Mouse (Mus musculus) neural tube, embryonic 15.5 days (tissue): Measurements from ENCODE around the gene Apoa1. TPM values are rescaled to one million over a fixed set of nuclear protein-coding genes. Genes with fewer than 3 reads are reported as not detected.
A peak's percentile ranks its signal among the peaks of the same experiment; 100 is the strongest.

ENCODE experiments used
- ATAC-seq: fragments of 200-750 bp; cut with Nextera tagmentation; 2 replicates; pipeline ENCODE4 v1.8.0; 2017; ENCODE audit warnings: mild to moderate bottlenecking, moderate TSS enrichment, moderate library complexity; ENCODE audit not compliant: low FRiP score
- H3K27ac ChIP-seq: fragments of 300-500 bp; sonication (generic); replicated peaks from 2 replicates; pipeline ENCODE4 v1.5.1; 2015; ENCODE audit warnings: mild to moderate bottlenecking, inconsistent platforms
- H3K27me3 ChIP-seq: fragments of 300-500 bp; sonication (generic); replicated peaks from 2 replicates; pipeline ENCODE4 v1.6.1; 2015; ENCODE audit warnings: inconsistent platforms
- H3K36me3 ChIP-seq: fragments of 300-500 bp; sonication (generic); 2 replicates; pipeline ENCODE4 v1.6.1; 2015; ENCODE audit warnings: inconsistent platforms
- H3K4me1 ChIP-seq: fragments of 300-500 bp; sonication (generic); 2 replicates; pipeline ENCODE4 v1.6.1; 2015; ENCODE audit warnings: inconsistent platforms
- H3K4me2 ChIP-seq: fragments of 300-500 bp; sonication (generic); 2 replicates; pipeline ENCODE4 v1.6.1; 2015; ENCODE audit warnings: inconsistent platforms, mild to moderate bottlenecking, moderate library complexity
- H3K4me3 ChIP-seq: fragments of 300-500 bp; sonication (generic); replicated peaks from 2 replicates; pipeline ENCODE4 v1.5.1; 2015; ENCODE audit warnings: mild to moderate bottlenecking, inconsistent platforms
- H3K9ac ChIP-seq: fragments of 300-500 bp; sonication (generic); replicated peaks from 2 replicates; pipeline ENCODE4 v1.6.1; 2015; ENCODE audit warnings: mild to moderate bottlenecking, inconsistent platforms
- H3K9me3 ChIP-seq: fragments of 300-500 bp; sonication (generic); replicated peaks from 2 replicates; pipeline ENCODE4 v1.6.1; 2016; ENCODE audit warnings: inconsistent platforms
- WGBS: fragments of 180-500 bp; shearing (Covaris S2); methylation state at CpG from one replicate; pipeline ENCODE4 v1.1.7; 2015; ENCODE audit warnings: mixed read lengths; 5-methylcytosine and 5-hydroxymethylcytosine counted together
- polyA plus RNA-seq: library from polyadenylated mRNA; unstranded; fragments of >200 nt; fragmentation: Nextera tagmentation; extraction: Ambion mirVana; gene quantifications from 2 replicates; pipeline ENCODE4 v1.2.1, GENCODE M21; 2015

The Apoa1 gene
- polyA plus RNA-seq, 1 experiment from 2014 or later, result 7.3 TPM

DNA sequence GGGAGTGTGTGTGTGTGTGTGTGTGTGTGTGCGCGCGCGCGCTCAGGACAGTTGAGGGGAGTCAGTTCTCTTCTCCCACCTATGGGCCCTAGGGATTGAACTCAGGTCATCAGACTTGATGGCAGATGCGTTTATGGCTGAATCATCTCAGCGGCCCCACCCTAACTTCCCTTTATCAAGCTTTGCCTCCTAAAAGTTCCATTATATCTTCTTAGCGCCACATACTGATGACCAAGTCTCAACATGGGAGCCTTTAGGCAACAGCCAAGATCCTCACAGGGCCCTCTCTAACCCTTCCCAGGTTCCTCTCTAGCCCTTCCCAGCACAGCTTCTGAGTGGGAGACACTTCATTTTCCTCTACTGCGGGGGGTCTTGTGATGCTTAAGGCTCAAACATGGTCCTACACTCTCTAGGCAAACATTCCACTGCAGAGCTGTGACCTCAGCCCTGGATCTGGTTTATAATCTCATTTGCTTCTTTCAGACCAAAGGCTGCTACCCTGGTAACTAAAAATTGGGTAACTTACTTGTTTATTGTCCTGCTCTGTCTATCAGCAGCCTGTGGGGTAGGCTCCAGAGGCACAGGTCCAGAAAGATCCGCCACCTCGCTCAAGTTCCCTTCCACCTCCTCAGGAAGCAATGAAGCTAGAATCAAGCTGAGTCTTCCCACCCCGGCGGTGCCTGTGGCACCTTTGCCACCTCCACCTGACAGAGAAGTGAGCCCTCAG lies 11.5 kb upstream of the Apoa1 start:
- no peaks in the 10 kb centered on the region for H3K4me1 ChIP-seq
- no peaks in the 10 kb centered on the region for H3K9me3 ChIP-seq
- H3K36me3 ChIP-seq, result peaks cover 44% of the 10 kb centered on the region
- no peak overlapping the region for H3K4me3 ChIP-seq
- no peak for ATAC-seq
- H3K4me2 ChIP-seq, result no peak overlapping the region
- no peak overlapping the region for H3K9ac ChIP-seq
- no peaks in the 10 kb centered on the region for H3K27me3 ChIP-seq
- no peak overlapping the region for H3K27ac ChIP-seq
- WGBS, result 97% methylated on average over 13 of the region's 13 CpGs

DNA sequence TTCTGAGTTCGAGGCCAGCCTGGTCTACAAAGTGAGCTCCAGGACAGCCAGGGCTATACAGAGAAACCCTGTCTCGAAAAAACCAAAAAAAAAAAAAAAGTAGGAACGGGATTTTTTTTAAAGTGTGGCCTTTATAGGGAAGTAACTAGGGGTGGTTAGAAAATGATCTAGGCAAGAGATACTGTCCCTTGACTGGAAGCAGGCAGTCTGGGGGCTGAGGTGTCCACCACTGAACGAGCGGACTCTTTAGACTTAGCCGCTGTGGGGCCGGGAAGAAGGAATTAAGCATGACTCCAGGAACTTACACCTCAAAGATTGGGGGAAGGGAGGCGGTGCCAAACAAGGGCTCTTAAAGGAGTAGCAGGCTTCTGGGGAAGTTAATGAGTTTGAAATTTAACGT lies 10.2 kb upstream of the Apoa1 start:
- no peak overlapping the region for H3K9ac ChIP-seq
- peaks cover 45% of the 10 kb centered on the region for H3K36me3 ChIP-seq
- H3K4me2 ChIP-seq, result no peak overlapping the region
- no peaks in the 10 kb centered on the region for H3K27me3 ChIP-seq
- no peaks in the 10 kb centered on the region for H3K9me3 ChIP-seq
- H3K4me1 ChIP-seq, result no peaks in the 10 kb centered on the region
- no peak overlapping the region for H3K27ac ChIP-seq
- no peak overlapping the region for H3K4me3 ChIP-seq
- ATAC-seq, result no peak
- WGBS, result 84% methylated on average over 9 of the region's 9 CpGs

DNA sequence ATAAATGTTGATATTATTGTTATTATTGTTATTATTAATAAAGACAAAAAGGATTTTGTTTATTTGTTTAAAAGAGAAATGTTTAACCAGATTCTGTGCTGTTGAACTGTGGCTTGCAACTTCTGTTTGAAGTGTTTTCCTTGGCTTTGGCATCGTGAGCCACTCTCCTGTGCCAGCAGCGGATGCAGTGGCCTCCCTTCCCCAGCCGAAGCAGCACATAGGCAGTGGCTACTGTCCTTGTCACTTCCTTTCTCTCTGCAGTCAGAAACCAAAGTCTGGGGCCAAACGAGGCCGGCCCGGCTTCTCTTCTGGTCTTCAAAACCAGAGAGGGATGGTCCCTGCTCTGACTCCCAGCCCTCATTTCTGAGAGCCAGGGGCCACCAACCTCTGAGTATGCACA lies 5.3 kb upstream of the Apoa1 start:
- H3K4me1 ChIP-seq, result no peaks in the 10 kb centered on the region
- H3K4me2 ChIP-seq, result no peak overlapping the region
- no peaks in the 10 kb centered on the region for H3K9me3 ChIP-seq
- peaks cover 49% of the 10 kb centered on the region for H3K36me3 ChIP-seq
- H3K27ac ChIP-seq, result no peak overlapping the region
- no peak overlapping the region for H3K9ac ChIP-seq
- ATAC-seq, result no peak
- no peaks in the 10 kb centered on the region for H3K27me3 ChIP-seq
- no peak overlapping the region for H3K4me3 ChIP-seq
- 88% methylated on average over 6 of the region's 6 CpGs for WGBS

DNA sequence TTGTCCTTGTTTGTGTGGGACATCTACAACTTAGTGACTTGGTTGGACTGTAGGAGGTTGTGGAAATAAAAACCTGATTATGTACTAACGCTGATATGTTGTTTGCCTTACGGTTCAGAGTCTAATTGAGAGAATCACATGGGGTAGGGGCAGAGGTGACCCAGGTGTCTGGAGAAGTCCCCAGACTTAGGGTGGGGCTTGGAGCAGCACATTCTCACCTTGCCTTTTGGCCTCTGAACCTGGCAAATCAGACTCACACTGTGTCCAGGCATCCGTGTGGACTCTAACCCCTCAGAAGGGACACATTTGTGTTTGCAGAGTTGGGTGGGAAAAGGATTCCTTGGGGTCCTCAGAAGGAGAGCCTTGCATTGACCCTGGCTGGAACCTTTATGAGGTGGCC lies 4.3 kb upstream of the Apoa1 start:
- Histone ChIP-seq H3K9ac (no peak overlapping the region), H3K4me3 (no peak overlapping the region), H3K4me2 (no peak overlapping the region), H3K36me3 (peaks cover 49% of the 10 kb centered on the region), H3K27me3 (no peaks in the 10 kb centered on the region), H3K9me3 (no peaks in the 10 kb centered on the region), H3K27ac (no peak overlapping the region), H3K4me1 (no peaks in the 10 kb centered on the region)
- ATAC-seq, result no peak
- 92% methylated on average over 3 of the region's 3 CpGs for WGBS

DNA sequence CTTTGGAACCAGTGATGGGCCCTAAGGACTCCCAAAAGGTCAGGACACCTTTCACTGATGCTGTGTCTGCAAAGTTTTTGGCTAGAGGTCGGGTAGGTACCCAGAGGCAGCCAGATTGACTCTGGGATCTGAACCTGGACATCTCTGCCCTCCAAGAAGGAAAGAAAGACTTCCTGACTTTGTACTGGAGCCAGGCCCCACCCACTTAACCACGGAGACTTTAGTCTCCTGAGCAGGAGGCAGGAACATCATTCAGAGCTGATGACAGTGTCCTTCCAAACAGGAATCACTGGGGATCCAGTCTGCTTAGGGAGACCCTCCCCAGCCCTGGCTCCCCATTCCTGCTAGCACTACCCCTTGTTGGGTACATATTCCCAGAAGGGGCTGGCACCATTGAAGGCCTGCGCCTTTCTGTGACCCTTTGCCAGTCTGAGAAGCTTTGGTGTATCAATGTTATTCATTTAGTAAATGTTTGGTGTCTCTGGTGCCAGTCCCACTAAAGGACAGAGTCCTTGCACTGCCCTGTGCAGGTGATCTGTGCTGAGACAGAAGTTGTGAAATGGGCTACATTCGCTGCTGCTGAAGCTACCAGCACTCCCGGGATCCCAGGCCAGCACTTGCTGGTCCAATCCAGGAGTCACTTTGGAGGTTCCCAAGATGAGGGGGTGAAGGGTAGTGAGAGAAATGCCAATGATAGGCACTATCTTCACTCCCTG lies 3.3 kb upstream of the Apoa1 start:
- Histone ChIP-seq H3K4me3 (no peak overlapping the region), H3K27ac (no peak overlapping the region), H3K9ac (no peak overlapping the region), H3K4me2 (no peak overlapping the region), H3K27me3 (no peaks in the 10 kb centered on the region), H3K9me3 (no peaks in the 10 kb centered on the region), H3K4me1 (peaks cover 8% of the 10 kb centered on the region; the same call in 1 of the 2 replicates), H3K36me3 (peaks cover 43% of the 10 kb centered on the region)
- WGBS, result 72% methylated on average over 5 of the region's 5 CpGs
- no peak for ATAC-seq

DNA sequence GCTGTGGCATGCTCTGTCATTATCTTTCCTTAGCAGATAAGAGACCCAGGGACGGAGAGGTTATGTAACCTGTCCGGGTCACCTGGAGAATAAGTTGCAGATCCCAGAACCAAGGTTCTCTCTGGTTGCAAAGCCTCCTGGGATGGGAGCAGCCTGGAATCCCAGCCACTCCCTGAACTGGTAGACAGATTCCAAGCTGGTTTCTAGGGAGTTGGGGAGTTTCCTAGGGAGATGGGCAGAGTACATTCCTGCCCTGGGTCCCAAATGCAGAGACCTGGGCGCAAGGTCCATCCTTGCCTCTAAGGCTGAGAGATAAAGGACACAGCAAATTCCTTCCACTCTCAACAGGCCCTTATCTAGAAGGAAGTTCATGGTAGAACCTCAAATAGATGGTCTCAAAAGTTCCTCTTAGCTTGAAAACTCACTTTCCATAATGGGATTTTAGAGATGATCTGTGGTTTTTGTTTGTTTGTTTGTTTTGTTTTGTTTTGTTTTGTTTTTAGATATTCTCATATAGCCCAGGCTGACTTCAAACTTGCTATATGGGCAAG lies 1.2 kb upstream of the Apoa1 start:
- no peak overlapping the region for H3K4me3 ChIP-seq
- no peak overlapping the region for H3K9ac ChIP-seq
- H3K4me1 ChIP-seq, result peaks cover 17% of the 10 kb centered on the region
- WGBS, result 90% methylated on average over 3 of the region's 3 CpGs
- no peak overlapping the region for H3K27ac ChIP-seq
- H3K4me2 ChIP-seq, result no peak overlapping the region
- peaks cover 24% of the 10 kb centered on the region for H3K36me3 ChIP-seq
- no peaks in the 10 kb centered on the region for H3K9me3 ChIP-seq
- ATAC-seq, result no peak
- no peaks in the 10 kb centered on the region for H3K27me3 ChIP-seq

DNA sequence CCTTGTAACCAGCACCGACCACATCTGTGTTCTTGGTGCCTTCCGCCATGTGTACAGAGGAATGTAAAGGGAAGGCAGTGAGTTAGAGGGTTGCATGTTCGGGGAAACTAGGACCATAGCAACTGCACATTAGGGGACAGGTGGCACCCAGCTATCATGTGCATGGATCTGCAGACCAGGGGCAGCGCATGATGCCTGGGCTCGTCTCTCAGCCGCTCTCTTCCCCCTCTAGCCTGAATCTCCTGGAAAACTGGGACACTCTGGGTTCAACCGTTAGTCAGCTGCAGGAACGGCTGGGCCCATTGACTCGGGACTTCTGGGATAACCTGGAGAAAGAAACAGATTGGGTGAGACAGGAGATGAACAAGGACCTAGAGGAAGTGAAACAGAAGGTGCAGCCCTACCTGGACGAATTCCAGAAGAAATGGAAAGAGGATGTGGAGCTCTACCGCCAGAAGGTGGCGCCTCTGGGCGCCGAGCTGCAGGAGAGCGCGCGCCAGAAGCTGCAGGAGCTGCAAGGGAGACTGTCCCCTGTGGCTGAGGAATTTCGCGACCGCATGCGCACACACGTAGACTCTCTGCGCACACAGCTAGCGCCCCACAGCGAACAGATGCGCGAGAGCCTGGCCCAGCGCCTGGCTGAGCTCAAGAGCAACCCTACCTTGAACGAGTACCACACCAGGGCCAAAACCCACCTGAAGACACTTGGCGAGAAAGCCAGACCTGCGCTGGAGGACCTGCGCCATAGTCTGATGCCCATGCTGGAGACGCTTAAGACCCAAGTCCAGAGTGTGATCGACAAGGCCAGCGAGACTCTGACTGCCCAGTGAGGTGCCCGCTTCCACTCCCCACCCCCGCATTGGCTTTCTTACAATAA lies 1.4 kb downstream of the Apoa1 start:
- no peaks in the 10 kb centered on the region for H3K9me3 ChIP-seq
- peak overlapping the region; percentile 61 for H3K9ac ChIP-seq
- WGBS, result 16% methylated on average over 37 of the region's 37 CpGs
- H3K27me3 ChIP-seq, result no peaks in the 10 kb centered on the region
- peak overlapping the region; percentile 52 for H3K4me3 ChIP-seq
- 0 out of 2 replicates have a peak, but pooled peaks cover under 1% of the 10 kb centered on the region for H3K36me3 ChIP-seq
- peak; percentile 96 for ATAC-seq
- peak overlapping the region; percentile 82 for H3K27ac ChIP-seq
- peaks cover 17% of the 10 kb centered on the region for H3K4me1 ChIP-seq
- H3K4me2 ChIP-seq, result peak overlapping the region; percentile 82

DNA sequence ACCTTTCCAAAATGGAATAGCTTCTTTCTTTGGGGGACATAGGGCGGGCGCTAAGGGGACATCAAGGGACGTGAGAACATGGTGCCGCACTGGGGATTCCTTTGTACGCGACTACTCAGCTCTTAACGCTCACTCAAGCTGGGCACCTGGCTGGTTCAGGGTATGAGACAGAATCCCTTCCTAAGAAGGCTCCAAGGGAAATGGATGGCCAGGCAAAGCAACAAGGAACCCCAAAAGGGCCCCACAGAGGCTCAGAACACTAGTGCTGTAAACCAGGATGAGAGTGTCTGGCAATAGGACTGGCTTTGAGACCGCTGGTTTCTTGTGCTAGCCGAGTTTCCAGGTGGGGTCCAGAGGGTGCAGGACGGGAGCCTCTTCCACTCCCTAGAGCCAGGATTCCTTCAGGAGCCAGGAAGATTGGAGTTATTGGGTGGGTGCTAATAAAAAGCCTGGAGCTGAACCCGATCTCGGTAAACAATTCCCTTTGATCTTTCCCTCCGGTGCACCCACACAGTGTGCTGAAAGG lies 2.1 kb downstream of the Apoa1 start:
- Histone ChIP-seq H3K9me3 (no peaks in the 10 kb centered on the region), H3K36me3 (no peaks in the 10 kb centered on the region), H3K4me1 (peaks cover 17% of the 10 kb centered on the region), H3K4me2 (peak overlapping the region; percentile 82), H3K4me3 (peak overlapping the region; percentile 52), H3K27ac (peak overlapping the region; percentile 82), H3K27me3 (no peaks in the 10 kb centered on the region), H3K9ac (peak overlapping the region; percentile 61)
- 17% methylated on average over 13 of the region's 13 CpGs for WGBS
- ATAC-seq, result peak; percentile 72

DNA sequence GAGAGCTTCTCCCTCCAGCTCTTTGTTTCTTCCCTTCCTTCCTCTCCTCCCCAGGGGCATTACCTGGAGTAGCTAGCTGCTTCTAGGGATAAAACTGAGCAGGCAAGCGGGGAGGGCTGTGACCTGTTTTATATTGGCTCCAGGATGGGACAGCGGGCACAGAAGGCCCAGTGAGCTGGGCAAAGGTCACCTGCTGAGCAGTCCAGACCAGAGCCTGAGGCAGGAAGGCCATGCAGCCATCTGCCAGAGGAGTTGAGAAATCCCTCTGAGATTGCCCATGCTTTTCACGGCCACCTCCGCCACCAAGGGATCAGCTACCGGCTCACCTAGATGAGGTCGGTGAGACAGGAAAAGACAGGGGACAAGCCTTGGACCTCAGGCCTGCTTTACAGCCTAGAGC lies 6.8 kb downstream of the Apoa1 start:
- no peaks in the 10 kb centered on the region for H3K27me3 ChIP-seq
- ATAC-seq, result no peak
- WGBS, result 87% methylated on average over 6 of the region's 6 CpGs

DNA sequence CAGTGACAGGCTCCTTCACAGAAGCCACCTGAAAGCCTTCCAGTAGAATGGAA lies 7.0 kb downstream of the Apoa1 start, which contains the start of gene Apoc3:
TSS of gene Apoc3 (minus strand) at position 41 of the 53 bp plus-strand sequence.
- H3K9me3 ChIP-seq, result no peaks in the 10 kb centered on the region
- H3K4me3 ChIP-seq, result no peak within 1 kb of the TSS
- ATAC-seq, result no peak
- peaks cover 5% of the 10 kb centered on the region for H3K4me1 ChIP-seq
- no peak within 1 kb of the TSS for H3K4me2 ChIP-seq
- no peak within 1 kb of the TSS for H3K27ac ChIP-seq
- H3K9ac ChIP-seq, result no peak within 1 kb of the TSS
- H3K27me3 ChIP-seq, result no peaks in the 10 kb centered on the region
- H3K36me3 ChIP-seq, result no peaks in the 10 kb centered on the region

More for the DNA sequence above, 6.8 kb downstream of the Apoa1 start:
- H3K4me3 ChIP-seq, result no peak overlapping the region
- H3K36me3 ChIP-seq, result no peaks in the 10 kb centered on the region
- peaks cover 8% of the 10 kb centered on the region for H3K4me1 ChIP-seq
- no peak overlapping the region for H3K9ac ChIP-seq
- H3K9me3 ChIP-seq, result no peaks in the 10 kb centered on the region
- H3K27ac ChIP-seq, result no peak overlapping the region
- H3K4me2 ChIP-seq, result no peak overlapping the region

DNA sequence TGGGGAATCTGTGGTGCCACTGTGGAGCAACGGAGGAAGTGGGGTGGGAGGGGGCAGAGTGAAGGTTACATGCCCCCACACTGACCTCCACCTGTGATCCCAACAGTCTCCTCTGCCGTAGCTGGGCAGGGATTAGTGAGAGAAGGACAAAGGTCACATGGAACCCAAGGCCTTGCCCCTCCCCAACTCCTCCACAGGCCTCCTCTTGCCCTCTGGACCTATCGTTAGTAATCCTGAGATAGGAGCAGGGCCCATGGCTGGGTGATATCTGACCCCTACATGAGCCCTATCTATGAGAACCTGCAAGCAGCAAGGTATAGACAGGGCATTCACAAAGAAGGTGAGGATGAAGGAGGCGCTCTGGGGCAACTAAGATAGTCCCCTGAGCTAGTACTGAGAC lies 7.3 kb downstream of the Apoa1 start:
- no peak for ATAC-seq
- 74% methylated on average over 4 of the region's 4 CpGs for WGBS
- Histone ChIP-seq H3K4me1 (peaks cover 3% of the 10 kb centered on the region), H3K27me3 (no peaks in the 10 kb centered on the region), H3K4me2 (no peak overlapping the region), H3K27ac (no peak overlapping the region), H3K36me3 (no peaks in the 10 kb centered on the region), H3K9me3 (no peaks in the 10 kb centered on the region), H3K4me3 (no peak overlapping the region), H3K9ac (no peak overlapping the region)
